Mouse (Mus musculus): ENCODE measurements at regions not wholly inside any gene's neighbourhood (a gene's known extent, or its start where the extent isn't known, plus 50 kb on each side); places are given as distances from the start of the nearest gene placed in this dataset.

GRCm38 (mm10) chr8:24211091-24211490, 514.6 kb downstream of the Adam3 start:
- DNase-seq (ENCODE audit: low read depth, low spot score): no peak
- WGBS: 50% methylated on average over 1 of the region's 1 CpGs

All from large intestine, adult 2 months (tissue).